Mouse (Mus musculus): ENCODE results near the gene Arid3a. TPM values are rescaled to one million over a fixed set of nuclear protein-coding genes. Genes with fewer than 3 reads are reported as not detected.

The Arid3a gene
- polyA plus RNA-seq, 1 experiment from 2014 or later, result 2.1 TPM

DNA sequence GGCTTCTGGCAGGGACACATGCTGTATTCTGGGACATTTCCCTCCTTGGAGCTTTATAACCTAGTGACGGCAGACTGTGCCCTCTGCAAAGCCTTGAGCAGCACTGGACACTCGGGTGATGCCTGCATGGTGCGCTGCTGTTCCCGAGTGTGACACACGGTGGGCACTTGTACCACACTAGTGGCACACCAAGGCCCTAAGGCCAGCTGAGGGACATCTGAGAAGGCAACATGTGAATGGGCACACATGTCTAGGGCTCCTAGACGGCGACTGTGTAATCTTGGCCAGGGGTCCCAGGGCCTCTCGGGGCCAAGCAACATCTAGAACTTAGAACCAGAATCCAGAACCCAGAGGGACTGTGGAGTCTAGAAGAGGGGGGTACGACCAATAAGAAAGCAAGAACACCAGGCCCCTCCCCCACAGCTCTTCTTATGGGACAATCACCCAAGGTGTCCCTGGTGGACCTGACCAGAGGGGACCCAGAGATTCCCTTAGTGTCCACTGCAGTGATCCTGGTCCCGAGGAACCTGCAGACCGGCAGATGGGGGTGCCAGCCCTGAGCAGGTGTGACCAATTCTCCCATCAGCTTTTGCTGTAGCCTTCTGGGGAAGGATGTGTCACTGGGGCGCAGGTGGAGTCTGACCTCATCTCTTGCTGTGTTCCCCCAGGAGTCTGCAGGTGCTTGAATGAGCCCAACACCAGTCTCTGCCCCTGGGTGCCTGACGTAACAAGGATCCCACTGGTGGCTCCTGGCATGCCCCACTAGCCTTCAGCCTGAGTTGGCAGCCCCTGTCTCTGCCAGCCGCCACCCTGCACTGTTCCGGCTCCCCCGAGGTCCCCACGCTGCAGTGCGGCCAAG, 3.4 kb downstream of the Arid3a start:
- H3K9ac ChIP-seq, result no peak overlapping the region
- H3K4me3 ChIP-seq, result no peak overlapping the region
- peaks cover 12% of the 10 kb centered on the region for H3K36me3 ChIP-seq
- H3K9me3 ChIP-seq (replicated peaks), result no peaks in the 10 kb centered on the region
- no peaks in the 10 kb centered on the region for H3K27me3 ChIP-seq
- WGBS, result 80% methylated on average over 18 of the region's 18 CpGs
- peak overlapping the region; percentile 12; the same call in 1 of the 2 replicates for H3K27ac ChIP-seq
- H3K4me1 ChIP-seq (replicated peaks), result peaks cover 70% of the 10 kb centered on the region
- no peak overlapping the region for H3K4me2 ChIP-seq
- ATAC-seq (replicated peaks; ENCODE audit: insufficient number of reproducible peaks, insufficient read depth, low FRiP score, low read depth), result no peak

DNA sequence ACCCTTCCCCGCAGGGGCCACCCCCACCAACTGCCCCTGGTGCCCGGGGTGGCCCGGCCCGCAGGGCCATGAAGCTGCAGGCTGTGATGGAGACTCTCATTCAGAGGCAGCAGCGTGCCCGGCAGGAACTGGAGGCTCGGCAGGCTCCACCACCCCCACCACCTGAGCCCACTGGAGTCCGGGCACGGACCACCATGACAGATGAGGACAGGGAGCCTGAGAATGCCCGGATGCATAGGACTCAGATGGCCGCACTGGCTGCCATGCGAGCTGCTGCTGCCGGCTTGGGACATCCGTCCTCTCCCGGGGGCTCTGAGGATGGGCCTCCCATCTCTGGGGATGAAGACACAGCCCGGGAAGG, 4.0 kb downstream of the Arid3a start:
- Histone ChIP-seq H3K4me1 (replicated peaks) (peaks cover 72% of the 10 kb centered on the region), H3K9ac (no peak overlapping the region), H3K4me3 (no peak overlapping the region), H3K4me2 (no peak overlapping the region), H3K9me3 (replicated peaks) (no peaks in the 10 kb centered on the region), H3K27me3 (no peaks in the 10 kb centered on the region), H3K27ac (no peak overlapping the region), H3K36me3 (peaks cover 12% of the 10 kb centered on the region)
- ATAC-seq (replicated peaks; ENCODE audit: insufficient number of reproducible peaks, insufficient read depth, low FRiP score, low read depth), result no peak
- 89% methylated on average over 16 of the region's 16 CpGs for WGBS

DNA sequence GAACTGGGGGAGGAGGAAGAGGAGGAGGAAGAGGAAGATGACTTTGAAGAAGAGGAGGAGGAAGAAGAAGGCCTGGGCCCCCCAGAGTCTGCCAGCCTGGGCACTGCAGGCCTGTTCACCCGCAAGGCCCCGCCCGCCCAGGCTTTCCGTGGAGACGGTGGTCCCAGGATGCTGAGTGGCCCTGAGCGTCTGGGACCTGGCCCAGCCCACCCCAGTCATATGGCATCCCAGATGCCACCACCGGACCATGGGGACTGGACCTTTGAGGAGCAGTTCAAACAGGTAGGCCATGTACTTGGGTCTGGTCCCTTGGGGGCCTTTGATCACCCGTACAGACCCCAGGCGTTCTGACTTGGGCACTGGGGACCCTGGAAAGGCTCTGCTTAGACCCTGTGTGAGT, 5.0 kb downstream of the Arid3a start:
- H3K36me3 ChIP-seq, result peaks cover 12% of the 10 kb centered on the region
- no peak overlapping the region for H3K4me2 ChIP-seq
- no peak overlapping the region for H3K27ac ChIP-seq
- peaks cover 75% of the 10 kb centered on the region for H3K4me1 ChIP-seq (replicated peaks)
- H3K9ac ChIP-seq, result no peak overlapping the region
- no peak overlapping the region for H3K4me3 ChIP-seq
- no peaks in the 10 kb centered on the region for H3K9me3 ChIP-seq (replicated peaks)
- no peak for ATAC-seq (replicated peaks; ENCODE audit: insufficient number of reproducible peaks, insufficient read depth, low FRiP score, low read depth)
- no peaks in the 10 kb centered on the region for H3K27me3 ChIP-seq
- WGBS, result 82% methylated on average over 9 of the region's 9 CpGs

DNA sequence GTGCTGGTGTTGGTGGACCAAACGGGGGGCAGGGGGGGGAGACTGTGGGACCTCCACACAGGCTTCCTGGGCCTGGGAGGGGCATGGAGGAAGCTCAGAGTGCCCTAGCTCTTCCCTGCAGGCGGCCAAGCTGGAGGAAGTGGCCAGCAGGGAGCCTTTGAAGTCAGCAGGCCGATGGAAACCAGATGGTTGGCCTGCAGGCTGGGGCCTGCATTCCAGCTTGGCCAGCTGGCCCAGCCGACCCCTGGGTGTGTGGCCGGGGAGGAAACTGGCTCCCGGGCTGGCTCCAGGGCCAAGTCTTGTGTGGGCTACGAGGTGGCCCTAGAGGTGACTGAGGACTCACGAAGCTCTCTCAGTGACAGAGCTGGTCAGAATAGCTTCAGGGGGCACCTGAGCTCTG, 5.9 kb downstream of the Arid3a start:
- no peaks in the 10 kb centered on the region for H3K9me3 ChIP-seq (replicated peaks)
- peaks cover 12% of the 10 kb centered on the region for H3K36me3 ChIP-seq
- 0 out of 2 replicates have a peak overlapping the region, but pooled peaks have one; percentile 13 for H3K27ac ChIP-seq
- WGBS, result 16% methylated on average over 8 of the region's 8 CpGs
- peak overlapping the region; percentile 5; the same call in 1 of the 2 replicates for H3K4me2 ChIP-seq
- H3K4me1 ChIP-seq (replicated peaks), result peaks cover 85% of the 10 kb centered on the region
- H3K27me3 ChIP-seq, result no peaks in the 10 kb centered on the region
- ATAC-seq (replicated peaks; ENCODE audit: insufficient number of reproducible peaks, insufficient read depth, low FRiP score, low read depth), result no peak
- H3K4me3 ChIP-seq, result no peak overlapping the region
- no peak overlapping the region for H3K9ac ChIP-seq

DNA sequence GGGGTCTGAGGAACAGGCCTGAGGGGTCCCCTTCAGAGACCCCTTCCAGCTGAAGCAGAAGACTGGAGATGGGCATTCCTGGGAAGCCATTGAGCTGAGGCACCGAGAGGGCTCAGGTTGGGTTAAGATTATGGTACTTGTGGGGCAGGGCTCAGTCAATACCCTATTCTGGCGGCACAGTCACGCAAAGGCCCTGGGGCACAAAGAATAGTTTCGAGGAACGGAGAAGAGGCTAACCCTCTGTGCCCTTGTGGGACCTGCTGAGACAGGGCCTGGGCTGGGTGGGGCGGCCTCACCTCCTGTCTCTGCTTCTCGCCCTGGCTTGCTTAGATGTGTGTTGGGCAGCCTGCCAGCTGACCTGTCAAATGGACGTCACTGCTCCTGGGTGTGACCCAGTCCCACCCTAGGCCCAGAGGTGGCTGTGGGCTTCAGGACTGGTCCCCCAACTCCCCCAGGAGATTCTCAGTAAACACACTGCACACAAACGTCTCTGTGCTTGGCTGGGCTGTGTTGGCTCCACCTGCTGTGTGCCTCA, 6.4 kb downstream of the Arid3a start:
- Histone ChIP-seq H3K9ac (no peak overlapping the region), H3K4me3 (no peak overlapping the region), H3K4me1 (replicated peaks) (peaks cover 87% of the 10 kb centered on the region), H3K4me2 (peak overlapping the region; percentile 5; the same call in 1 of the 2 replicates), H3K9me3 (replicated peaks) (no peaks in the 10 kb centered on the region), H3K27ac (no peak overlapping the region), H3K27me3 (no peaks in the 10 kb centered on the region), H3K36me3 (peaks cover 12% of the 10 kb centered on the region)
- 53% methylated on average over 9 of the region's 9 CpGs for WGBS
- ATAC-seq (replicated peaks; ENCODE audit: insufficient number of reproducible peaks, insufficient read depth, low FRiP score, low read depth), result no peak

DNA sequence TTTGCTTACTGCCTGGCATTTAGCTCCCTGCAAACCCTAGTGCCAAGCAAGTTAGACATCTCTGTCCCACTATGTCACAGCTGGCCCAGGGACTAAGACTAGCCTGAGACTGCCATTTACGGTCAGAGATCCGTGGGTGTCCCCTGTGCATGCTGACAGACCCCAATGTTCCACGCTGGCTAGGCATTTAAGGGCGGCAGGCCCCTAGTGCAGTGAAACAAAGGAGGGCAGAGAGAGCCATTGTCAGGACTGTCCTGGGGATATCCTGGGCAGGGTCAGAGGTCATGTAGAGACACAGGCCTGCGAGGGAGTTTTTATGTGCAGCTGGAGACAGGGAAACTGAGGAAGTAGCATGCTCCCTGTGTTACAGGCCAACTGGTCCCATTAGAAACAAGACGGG, 7.0 kb downstream of the Arid3a start:
- H3K27ac ChIP-seq, result peak overlapping the region; percentile 1; the same call in 1 of the 2 replicates
- peaks cover 82% of the 10 kb centered on the region for H3K4me1 ChIP-seq (replicated peaks)
- H3K4me3 ChIP-seq, result no peak overlapping the region
- H3K27me3 ChIP-seq, result no peaks in the 10 kb centered on the region
- 73% methylated on average over 6 of the region's 6 CpGs for WGBS
- H3K9me3 ChIP-seq (replicated peaks), result no peaks in the 10 kb centered on the region
- no peak overlapping the region for H3K4me2 ChIP-seq
- peaks cover 12% of the 10 kb centered on the region for H3K36me3 ChIP-seq
- ATAC-seq (replicated peaks; ENCODE audit: insufficient number of reproducible peaks, insufficient read depth, low FRiP score, low read depth), result no peak
- no peak overlapping the region for H3K9ac ChIP-seq

DNA sequence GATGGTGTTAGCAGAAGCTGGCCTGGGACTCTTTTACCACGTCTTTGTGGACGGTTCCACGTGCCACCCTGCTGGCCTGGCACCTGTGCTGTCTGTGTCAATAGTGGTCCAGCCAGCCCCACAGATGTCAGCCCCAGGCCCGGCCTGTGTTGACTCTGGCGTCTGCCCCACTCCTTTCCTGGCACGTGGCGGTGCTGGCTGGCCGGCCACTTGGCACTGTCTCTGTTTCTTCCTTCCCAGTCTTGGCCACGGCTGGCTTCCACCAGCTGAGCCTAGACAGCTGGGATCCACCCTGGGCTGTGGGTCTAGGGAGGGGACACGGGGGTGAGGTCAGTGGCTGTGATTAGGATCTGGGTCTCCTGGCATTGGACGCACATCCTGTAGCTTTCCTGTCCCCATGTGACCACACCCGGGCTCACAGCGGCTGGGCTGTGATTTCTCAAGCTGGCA, 7.5 kb downstream of the Arid3a start:
- no peaks in the 10 kb centered on the region for H3K27me3 ChIP-seq
- peak overlapping the region; percentile 1; the same call in 1 of the 2 replicates for H3K27ac ChIP-seq
- ATAC-seq (replicated peaks; ENCODE audit: insufficient number of reproducible peaks, insufficient read depth, low FRiP score, low read depth), result peak; percentile 48
- 56% methylated on average over 13 of the region's 13 CpGs for WGBS
- H3K9ac ChIP-seq, result no peak overlapping the region
- H3K4me1 ChIP-seq (replicated peaks), result peaks cover 78% of the 10 kb centered on the region
- no peak overlapping the region for H3K4me2 ChIP-seq
- H3K36me3 ChIP-seq, result peaks cover 12% of the 10 kb centered on the region
- no peak overlapping the region for H3K4me3 ChIP-seq
- H3K9me3 ChIP-seq (replicated peaks), result no peaks in the 10 kb centered on the region

DNA sequence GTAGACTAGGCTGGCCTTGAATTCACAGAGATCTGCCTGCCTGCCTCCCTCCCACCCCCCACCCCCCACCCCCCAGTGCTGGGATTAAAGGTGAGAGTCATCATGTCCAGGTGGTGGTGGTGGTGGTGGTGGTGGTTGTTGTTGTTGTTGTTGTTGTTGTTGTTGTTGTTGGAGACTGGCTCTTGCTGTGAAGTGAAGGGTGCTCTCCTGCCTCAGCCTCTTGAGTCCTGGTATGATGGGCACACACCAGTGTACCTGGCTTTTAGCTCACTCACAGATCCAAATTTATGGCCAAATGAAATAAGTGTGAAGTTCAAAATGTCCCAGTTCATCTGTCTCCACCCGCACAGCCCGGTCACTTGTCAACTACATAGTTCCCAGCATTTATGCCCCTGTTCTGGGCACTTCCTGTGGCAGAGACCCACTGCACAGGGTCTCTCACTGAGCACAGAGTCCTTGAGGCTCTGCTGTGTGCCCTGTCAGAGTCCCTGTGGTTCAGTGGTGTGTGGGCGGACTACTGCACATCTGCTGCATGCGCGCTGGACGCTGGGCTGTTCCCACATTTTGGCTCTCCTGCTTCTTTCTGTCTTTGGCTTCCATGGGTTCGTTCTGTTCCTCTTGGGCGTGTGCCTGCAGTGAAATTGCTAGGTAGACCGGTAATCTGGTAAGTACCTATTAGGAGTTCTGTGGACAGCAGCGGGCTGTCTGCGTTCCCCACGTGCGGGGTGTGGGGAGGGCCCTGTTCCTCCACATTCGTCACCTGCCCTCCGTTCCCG, 8.1 kb downstream of the Arid3a start:
- H3K36me3 ChIP-seq, result peaks cover 12% of the 10 kb centered on the region
- H3K4me3 ChIP-seq, result no peak overlapping the region
- no peaks in the 10 kb centered on the region for H3K27me3 ChIP-seq
- no peak for ATAC-seq (replicated peaks; ENCODE audit: insufficient number of reproducible peaks, insufficient read depth, low FRiP score, low read depth)
- H3K4me2 ChIP-seq, result no peak overlapping the region
- no peak overlapping the region for H3K9ac ChIP-seq
- WGBS, result 84% methylated on average over 16 of the region's 16 CpGs
- 0 out of 2 replicates have a peak overlapping the region, but pooled peaks have one; percentile 1 for H3K27ac ChIP-seq
- no peaks in the 10 kb centered on the region for H3K9me3 ChIP-seq (replicated peaks)
- H3K4me1 ChIP-seq (replicated peaks), result peaks cover 78% of the 10 kb centered on the region

DNA sequence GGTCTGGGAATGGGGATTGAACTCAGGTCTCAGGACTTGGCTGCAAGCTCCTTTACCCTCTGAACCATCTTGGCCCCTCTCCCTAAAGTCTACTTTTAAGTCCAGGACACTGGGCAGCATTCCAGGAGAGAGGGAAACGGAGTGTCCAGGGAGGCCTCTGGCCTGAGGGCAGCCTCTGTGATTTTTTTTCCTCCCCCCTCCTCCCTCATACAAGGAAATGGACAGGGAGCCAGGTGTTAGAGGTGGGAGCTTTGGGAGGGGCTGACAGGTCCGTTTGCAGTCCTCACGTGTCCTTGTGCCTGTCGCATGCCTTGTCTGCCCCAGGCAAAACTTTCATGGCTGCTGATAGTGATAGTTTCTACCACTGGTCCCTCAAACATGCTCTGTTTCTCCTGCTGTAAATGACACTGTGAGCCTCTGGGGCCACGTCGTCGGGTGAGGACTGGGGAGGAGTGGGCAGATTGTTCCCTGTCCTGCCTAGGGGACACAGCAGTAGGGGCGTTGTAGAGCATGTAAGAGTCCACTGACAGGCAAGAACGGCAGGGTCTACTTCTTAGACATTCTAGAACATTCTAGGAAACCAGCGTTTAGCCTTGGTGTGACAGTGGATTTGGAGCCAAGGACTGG, 9.6 kb downstream of the Arid3a start:
- no peak overlapping the region for H3K9ac ChIP-seq
- ATAC-seq (replicated peaks; ENCODE audit: insufficient number of reproducible peaks, insufficient read depth, low FRiP score, low read depth), result 0 out of 2 replicates have a peak, but pooled peaks have one; percentile 1
- peak overlapping the region; percentile 73 for H3K27ac ChIP-seq

DNA sequence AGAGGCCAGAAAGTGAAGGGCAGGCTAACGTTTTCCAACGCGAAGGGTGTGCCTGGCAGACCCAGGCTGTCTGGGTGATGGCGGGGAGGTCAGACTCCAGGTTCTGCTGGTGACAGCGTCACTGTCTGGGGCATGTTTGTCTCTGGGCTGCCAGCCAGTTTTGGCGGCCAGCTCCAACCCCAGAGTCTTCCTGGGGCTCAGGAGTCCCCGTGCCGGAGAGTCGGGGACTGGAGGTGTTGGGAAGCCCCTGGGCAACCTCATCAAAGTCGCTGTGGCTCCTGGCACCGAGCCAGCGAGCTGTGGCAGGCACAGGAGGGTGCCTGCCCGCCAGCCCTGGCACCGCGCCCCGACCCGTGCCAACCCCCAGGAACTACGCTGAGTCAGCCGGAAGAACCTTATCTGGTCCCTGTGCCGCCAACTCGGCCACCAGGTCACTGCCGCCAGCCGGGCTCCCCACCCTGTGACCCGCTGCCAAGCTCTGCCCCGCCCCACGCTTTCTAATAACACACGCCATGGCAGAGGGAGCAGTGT, 10.1 kb downstream of the Arid3a start:
- no peaks in the 10 kb centered on the region for H3K9me3 ChIP-seq (replicated peaks)
- no peaks in the 10 kb centered on the region for H3K27me3 ChIP-seq
- H3K4me1 ChIP-seq (replicated peaks), result peaks cover 81% of the 10 kb centered on the region
- 25% methylated on average over 27 of the region's 27 CpGs for WGBS
- H3K9ac ChIP-seq, result no peak overlapping the region
- peak overlapping the region; percentile 30 for H3K4me3 ChIP-seq
- no peaks in the 10 kb centered on the region; the same call in 1 of the 2 replicates for H3K36me3 ChIP-seq
- peak overlapping the region; percentile 73 for H3K27ac ChIP-seq
- peak overlapping the region; percentile 59 for H3K4me2 ChIP-seq
- ATAC-seq (replicated peaks; ENCODE audit: insufficient number of reproducible peaks, insufficient read depth, low FRiP score, low read depth), result peak; percentile 72

More for the DNA sequence above, 9.6 kb downstream of the Arid3a start:
- Histone ChIP-seq H3K9me3 (replicated peaks) (no peaks in the 10 kb centered on the region), H3K4me3 (peak overlapping the region; percentile 30), H3K36me3 (peaks cover 5% of the 10 kb centered on the region), H3K4me1 (replicated peaks) (peaks cover 86% of the 10 kb centered on the region), H3K4me2 (peak overlapping the region; percentile 59), H3K27me3 (no peaks in the 10 kb centered on the region)
- WGBS, result 33% methylated on average over 10 of the region's 10 CpGs
